Mouse (Mus musculus) embryonic facial prominence, embryonic 10.5 days (tissue): ENCODE measurements around the gene Capzb. TPM values are rescaled to one million over a fixed set of nuclear protein-coding genes. Genes with fewer than 3 reads are reported as not detected.

ENCODE experiments used
- DNase-seq: peaks from one replicate; pipeline ENCODE4 v3.0.0-alpha.2; 2017; ENCODE audit warnings: low spot score
- H3K27ac ChIP-seq: fragments of 300-500 bp; sonication (generic); replicated peaks from 2 replicates; pipeline ENCODE4 v1.5.1; 2016; ENCODE audit warnings: mild to moderate bottlenecking
- H3K27me3 ChIP-seq: fragments of 300-500 bp; sonication (generic); replicated peaks from 2 replicates; pipeline ENCODE4 v1.6.1; 2016; ENCODE audit warnings: low read depth, mild to moderate bottlenecking; ENCODE audit not compliant: poor library complexity, severe bottlenecking
- H3K36me3 ChIP-seq: fragments of 300-500 bp; sonication (generic); replicated peaks from 2 replicates; pipeline ENCODE4 v1.6.1; 2016; ENCODE audit warnings: mild to moderate bottlenecking, moderate library complexity
- H3K4me1 ChIP-seq: fragments of 300-500 bp; sonication (generic); 2 replicates; pipeline ENCODE4 v1.6.1; 2016
- H3K4me3 ChIP-seq: fragments of 300-500 bp; sonication (generic); 2 replicates; pipeline ENCODE4 v1.5.1; 2016; ENCODE audit warnings: mild to moderate bottlenecking, moderate library complexity
- H3K9me3 ChIP-seq: fragments of 300-500 bp; sonication (generic); 2 replicates; pipeline ENCODE4 v1.6.1; 2016; ENCODE audit warnings: mild to moderate bottlenecking
- WGBS: fragments of 180-500 bp; shearing (Covaris S2); methylation state at CpG from one replicate; pipeline ENCODE4 v1.1.7; 2016; 5-methylcytosine and 5-hydroxymethylcytosine counted together
- polyA plus RNA-seq: library from polyadenylated mRNA; unstranded; fragments of >200 nt; fragmentation: Nextera tagmentation; extraction: Ambion mirVana; gene quantifications from 2 replicates; pipeline ENCODE4 v1.2.1, GENCODE M21; 2016

The Capzb gene
- polyA plus RNA-seq, 1 experiment from 2014 or later = 409 TPM

DNA sequence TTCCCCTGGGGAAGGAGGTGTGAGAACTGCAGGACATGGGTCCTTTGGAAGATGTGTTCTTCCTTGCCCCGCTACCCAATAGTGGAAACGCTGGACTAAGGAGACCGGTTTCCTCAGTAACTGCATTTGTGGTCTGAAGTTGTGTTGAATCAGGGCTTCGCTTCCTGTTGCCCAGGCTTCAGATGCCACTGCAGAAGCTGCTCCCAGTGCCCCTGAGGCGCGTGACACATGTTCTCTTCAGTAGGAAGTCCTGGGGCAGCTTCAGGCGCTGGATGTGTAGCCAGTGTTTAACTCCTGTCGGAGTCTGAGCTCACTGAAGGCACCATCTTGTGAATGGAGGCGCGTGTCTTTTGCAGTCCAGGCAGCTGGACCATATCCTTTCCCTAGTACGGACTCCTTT, 4.8 kb upstream of the Capzb start:
- no peak overlapping the region for H3K4me3 ChIP-seq
- WGBS = 80% methylated on average over 11 of the region's 11 CpGs
- no peaks in the 10 kb centered on the region for H3K36me3 ChIP-seq
- H3K9me3 ChIP-seq = no peaks in the 10 kb centered on the region
- DNase-seq = no peak
- peaks cover 11% of the 10 kb centered on the region for H3K4me1 ChIP-seq
- H3K27ac ChIP-seq = no peak overlapping the region
- no peaks in the 10 kb centered on the region for H3K27me3 ChIP-seq

DNA sequence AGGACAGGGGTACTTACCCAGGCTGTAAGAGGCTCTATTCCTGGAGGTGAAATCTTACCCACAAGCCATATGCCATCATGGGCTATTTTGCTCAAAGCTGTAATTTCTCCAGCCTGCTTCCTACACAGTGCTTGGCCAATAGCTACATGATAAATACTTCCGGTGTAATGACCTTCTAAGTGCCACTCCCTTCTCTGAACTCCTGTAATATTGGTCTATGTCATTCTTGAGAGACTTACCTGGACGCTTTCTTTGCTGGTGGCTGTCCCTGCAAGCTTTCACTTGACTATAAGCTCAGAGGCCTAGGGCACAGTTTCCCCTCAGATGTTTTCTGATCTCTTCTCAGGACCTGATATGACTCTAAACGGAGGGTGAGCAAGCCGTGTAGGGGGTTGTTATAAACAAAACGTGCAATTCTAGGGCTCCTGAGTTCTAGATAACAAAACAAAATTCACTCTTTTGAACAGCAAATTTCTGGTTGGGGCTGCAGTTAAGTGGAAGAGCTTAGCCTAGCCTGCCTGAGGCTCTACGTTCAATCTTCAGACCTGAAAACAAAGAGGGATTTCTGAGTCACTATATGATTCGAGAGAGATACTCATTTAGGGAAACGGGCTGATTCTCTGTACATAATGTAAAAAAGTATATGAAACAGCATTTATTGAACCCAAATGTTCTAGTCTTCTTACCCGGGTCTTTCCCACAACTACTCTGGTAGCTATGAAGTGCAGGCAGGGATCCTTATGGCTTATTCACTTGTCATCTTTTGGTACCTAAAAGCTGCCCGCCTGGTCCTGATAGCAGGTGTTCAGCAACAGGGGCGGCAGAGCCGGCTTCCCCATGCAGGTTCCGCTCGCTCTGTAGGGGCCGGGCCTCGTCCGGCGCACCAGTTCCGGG, 847 bp upstream of the Capzb start:
- H3K27me3 ChIP-seq = no peaks in the 10 kb centered on the region
- H3K27ac ChIP-seq = peak overlapping the region; percentile 97
- peaks cover 14% of the 10 kb centered on the region for H3K36me3 ChIP-seq
- no peaks in the 10 kb centered on the region for H3K9me3 ChIP-seq
- H3K4me1 ChIP-seq = peaks cover 50% of the 10 kb centered on the region
- peak overlapping the region; percentile 97 for H3K4me3 ChIP-seq
- WGBS = 22% methylated on average over 19 of the region's 19 CpGs
- DNase-seq = no peak

- H3K4me1 ChIP-seq = peaks cover 66% of the 10 kb centered on the region
Observed at GRCm38 (mm10) chr4:139193176-139194093, 736 bp downstream of the Capzb start.

GRCm38 (mm10) chr4:139195101-139195500, 2.4 kb downstream of the Capzb start:
- peaks cover 67% of the 10 kb centered on the region for H3K4me1 ChIP-seq
- no peaks in the 10 kb centered on the region for H3K27me3 ChIP-seq
- WGBS = 86% methylated on average over 5 of the region's 5 CpGs
- peaks cover 35% of the 10 kb centered on the region for H3K36me3 ChIP-seq
- peak overlapping the region; percentile 97; the same call in 1 of the 2 replicates for H3K4me3 ChIP-seq
- H3K27ac ChIP-seq = no peak overlapping the region
- no peak for DNase-seq
- H3K9me3 ChIP-seq = no peaks in the 10 kb centered on the region

More at GRCm38 (mm10) chr4:139193176-139194093, 736 bp downstream of the Capzb start:
- no peaks in the 10 kb centered on the region for H3K9me3 ChIP-seq
- H3K27ac ChIP-seq = peak overlapping the region; percentile 97
- no peaks in the 10 kb centered on the region for H3K27me3 ChIP-seq
- H3K4me3 ChIP-seq = peak overlapping the region; percentile 97
- 5% methylated on average over 35 of the region's 35 CpGs for WGBS
- DNase-seq = peak; percentile 42
- peaks cover 19% of the 10 kb centered on the region for H3K36me3 ChIP-seq

GRCm38 (mm10) chr4:139196464-139196863, 3.8 kb downstream of the Capzb start:
- H3K27me3 ChIP-seq = no peaks in the 10 kb centered on the region
- peaks cover 66% of the 10 kb centered on the region for H3K4me1 ChIP-seq
- no peak for DNase-seq
- peaks cover 49% of the 10 kb centered on the region for H3K36me3 ChIP-seq
- H3K4me3 ChIP-seq = no peak overlapping the region; the same call in 1 of the 2 replicates
- H3K27ac ChIP-seq = no peak overlapping the region
- WGBS = 90% methylated on average over 6 of the region's 6 CpGs
- no peaks in the 10 kb centered on the region for H3K9me3 ChIP-seq

DNA sequence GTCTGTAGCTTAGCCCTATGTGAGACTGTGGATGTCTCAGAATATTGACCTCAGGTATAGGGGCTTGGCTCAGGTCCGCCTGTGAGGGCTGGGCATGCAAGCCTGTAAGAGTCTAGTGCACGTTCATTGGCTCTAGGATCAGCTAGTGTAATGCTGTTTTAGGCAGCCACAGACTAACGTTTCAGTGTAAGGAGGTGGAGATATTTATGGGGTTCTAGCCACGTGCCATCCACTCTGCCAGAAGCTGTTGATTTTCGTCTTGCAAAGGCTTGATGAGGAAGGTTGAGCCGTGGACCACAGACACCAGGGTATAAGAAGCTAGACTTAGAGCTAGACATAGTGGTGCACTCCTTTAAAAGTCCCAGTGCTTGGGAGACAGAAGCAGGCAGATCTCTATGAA, 4.2 kb downstream of the Capzb start:
- H3K9me3 ChIP-seq = no peaks in the 10 kb centered on the region
- no peak overlapping the region for H3K27ac ChIP-seq
- peaks cover 61% of the 10 kb centered on the region for H3K4me1 ChIP-seq
- peaks cover 54% of the 10 kb centered on the region for H3K36me3 ChIP-seq
- 86% methylated on average over 6 of the region's 6 CpGs for WGBS
- H3K4me3 ChIP-seq = no peak overlapping the region
- no peaks in the 10 kb centered on the region for H3K27me3 ChIP-seq
- no peak for DNase-seq

- H3K4me1 ChIP-seq = peaks cover 60% of the 10 kb centered on the region
- DNase-seq = no peak
- no peak overlapping the region for H3K27ac ChIP-seq
- WGBS = 83% methylated on average over 5 of the region's 5 CpGs
- H3K27me3 ChIP-seq = no peaks in the 10 kb centered on the region
- peaks cover 59% of the 10 kb centered on the region for H3K36me3 ChIP-seq
- H3K4me3 ChIP-seq = no peak overlapping the region
- no peaks in the 10 kb centered on the region for H3K9me3 ChIP-seq
Observed at GRCm38 (mm10) chr4:139197453-139197852, 4.8 kb downstream of the Capzb start.

DNA sequence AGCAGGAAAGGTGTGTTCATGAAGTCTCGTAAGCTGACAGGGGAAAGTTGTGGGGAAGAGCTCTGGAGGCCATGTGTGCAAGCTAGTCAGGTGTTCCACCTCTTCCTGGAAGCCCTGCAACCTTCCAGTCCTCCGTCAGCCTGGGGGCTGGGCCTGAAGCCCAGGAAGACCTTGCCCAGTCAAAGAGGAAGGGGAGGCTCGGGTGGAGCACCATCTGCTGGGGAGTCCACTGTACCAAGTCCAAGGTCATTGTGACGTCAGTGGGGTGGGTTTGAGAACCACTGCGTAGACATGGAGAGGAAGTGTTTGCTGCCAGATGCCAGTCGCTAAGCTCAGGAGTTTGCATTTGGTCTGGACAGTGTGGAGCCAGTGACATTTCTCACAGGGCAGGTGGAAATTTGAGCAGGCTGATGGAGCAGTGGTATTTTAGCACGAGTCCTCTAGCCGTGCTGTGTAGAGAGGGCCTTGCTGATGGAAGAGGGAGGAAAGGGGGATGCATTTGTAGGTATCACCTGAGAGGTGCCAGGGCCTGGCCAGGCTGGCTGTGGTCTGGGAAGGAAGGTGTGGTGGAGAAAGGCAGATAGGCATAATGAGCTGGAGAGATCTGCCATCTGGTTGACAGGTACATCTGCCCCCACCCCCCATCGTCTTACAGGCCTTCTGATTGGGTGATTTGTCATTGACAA, 5.4 kb downstream of the Capzb start:
- Histone ChIP-seq H3K27me3 (no peaks in the 10 kb centered on the region), H3K4me1 (peaks cover 65% of the 10 kb centered on the region), H3K36me3 (peaks cover 66% of the 10 kb centered on the region), H3K4me3 (no peak overlapping the region), H3K27ac (no peak overlapping the region), H3K9me3 (no peaks in the 10 kb centered on the region)
- DNase-seq = no peak
- WGBS = 80% methylated on average over 9 of the region's 9 CpGs

DNA sequence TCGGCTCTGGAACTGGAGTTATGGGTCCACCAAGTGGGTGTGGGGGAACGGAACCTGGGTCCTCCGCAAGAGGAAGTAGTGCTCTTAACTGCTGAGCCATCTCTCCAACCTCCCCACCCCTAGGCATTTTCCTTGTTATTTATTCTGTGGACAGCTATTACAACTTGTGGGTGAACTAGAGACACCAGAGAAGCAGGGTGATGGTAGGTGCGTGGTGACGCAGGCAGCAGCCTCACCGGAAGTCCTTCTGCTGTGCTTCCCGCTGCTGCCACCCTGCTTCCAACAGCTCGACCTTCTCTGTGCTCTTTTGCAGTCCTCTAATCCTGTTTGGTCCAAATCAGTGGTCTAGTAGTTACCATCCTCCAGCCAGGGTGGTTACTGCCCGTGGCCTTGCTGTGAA, 6.4 kb downstream of the Capzb start:
- no peak for DNase-seq
- H3K9me3 ChIP-seq = no peaks in the 10 kb centered on the region
- 90% methylated on average over 9 of the region's 9 CpGs for WGBS
- no peak overlapping the region for H3K4me3 ChIP-seq
- no peak overlapping the region for H3K27ac ChIP-seq
- H3K4me1 ChIP-seq = peaks cover 64% of the 10 kb centered on the region
- peaks cover 69% of the 10 kb centered on the region for H3K36me3 ChIP-seq
- H3K27me3 ChIP-seq = no peaks in the 10 kb centered on the region

GRCm38 (mm10) chr4:139199703-139200340, 7.1 kb downstream of the Capzb start:
- peaks cover 63% of the 10 kb centered on the region for H3K4me1 ChIP-seq
- no peaks in the 10 kb centered on the region for H3K9me3 ChIP-seq
- H3K27me3 ChIP-seq = no peaks in the 10 kb centered on the region
- no peak overlapping the region for H3K4me3 ChIP-seq
- H3K27ac ChIP-seq = no peak overlapping the region
- 96% methylated on average over 8 of the region's 8 CpGs for WGBS
- no peak for DNase-seq
- peaks cover 67% of the 10 kb centered on the region for H3K36me3 ChIP-seq

DNA sequence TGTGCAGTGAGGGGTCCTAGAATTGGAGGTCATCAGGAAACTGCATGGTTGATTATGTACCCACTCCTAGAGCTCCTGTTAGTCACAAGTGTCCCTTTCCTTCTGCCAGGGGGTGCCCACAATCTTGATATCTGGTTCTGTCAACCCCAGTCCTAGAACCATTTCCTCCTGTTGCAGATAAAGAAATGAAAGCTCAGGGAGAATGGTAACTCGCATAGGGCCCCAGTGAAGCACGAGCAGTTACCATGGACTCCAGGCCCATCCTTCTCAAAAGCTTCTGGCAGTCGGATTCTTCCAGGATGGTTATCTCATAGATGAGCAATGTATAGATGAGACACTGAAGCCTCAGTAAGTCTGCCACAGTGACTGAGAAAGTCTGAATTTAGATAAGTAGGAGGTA, 8.2 kb downstream of the Capzb start:
- Histone ChIP-seq H3K4me1 (peaks cover 61% of the 10 kb centered on the region), H3K27ac (no peak overlapping the region), H3K36me3 (peaks cover 68% of the 10 kb centered on the region), H3K4me3 (no peak overlapping the region), H3K27me3 (no peaks in the 10 kb centered on the region), H3K9me3 (no peaks in the 10 kb centered on the region)
- WGBS = 90% methylated on average over 3 of the region's 3 CpGs
- DNase-seq = no peak

- DNase-seq = no peak
- no peak overlapping the region for H3K4me3 ChIP-seq
- 78% methylated on average over 7 of the region's 7 CpGs for WGBS
- peaks cover 59% of the 10 kb centered on the region for H3K4me1 ChIP-seq
- no peaks in the 10 kb centered on the region for H3K27me3 ChIP-seq
- H3K36me3 ChIP-seq = peaks cover 67% of the 10 kb centered on the region
- no peak overlapping the region for H3K27ac ChIP-seq
- no peaks in the 10 kb centered on the region for H3K9me3 ChIP-seq
Observed at GRCm38 (mm10) chr4:139202556-139202955, 9.9 kb downstream of the Capzb start.
